Mouse (Mus musculus) liver, embryonic 14.5 days (tissue): Measurements from ENCODE around the gene Pigk. TPM values are rescaled to one million over a fixed set of nuclear protein-coding genes. Genes with fewer than 3 reads are reported as not detected.

Experiments
- ATAC-seq: fragments of 200-750 bp; cut with Nextera tagmentation; 2 replicates; pipeline ENCODE4 v1.8.0; 2017; ENCODE audit warnings: moderate number of reproducible peaks, mild to moderate bottlenecking, moderate library complexity; ENCODE audit not compliant: insufficient read depth
- DNase-seq, 3 experiments: peaks; one replicate each; pipeline ENCODE4 v3.0.0-alpha.2; 2012 to 2013; ENCODE audit warnings: low read depth in 3 of 3, low spot score in 3 of 3
- H3K27ac ChIP-seq: fragments of 300-500 bp; sonication (generic); 2 replicates; pipeline ENCODE4 v1.5.1; 2014; ENCODE audit warnings: moderate library complexity, mild to moderate bottlenecking, control low read depth, inconsistent platforms
- H3K27me3 ChIP-seq: fragments of 300-500 bp; sonication (generic); 2 replicates; pipeline ENCODE4 v1.6.1; 2014; ENCODE audit warnings: mild to moderate bottlenecking, low read length, moderate library complexity; ENCODE audit not compliant: control insufficient read depth, insufficient read depth
- H3K36me3 ChIP-seq: fragments of 300-500 bp; sonication (generic); replicated peaks from 2 replicates; pipeline ENCODE4 v1.6.1; 2014; ENCODE audit warnings: low read depth; ENCODE audit not compliant: control insufficient read depth, insufficient read depth
- H3K4me1 ChIP-seq, 2 experiments: fragments of 200-500 bp in 1 of 2; fragments of 300-500 bp in 1 of 2; sonication (generic) in 1 of 2; replicated peaks; 2 replicates each; pipeline ENCODE4 v1.6.1; 2012 to 2014; ENCODE audit warnings: antibody characterized with exemption in 1 of 2, inconsistent platforms in 1 of 2, low read length in 1 of 2; ENCODE audit not compliant: control insufficient read depth in 2 of 2, insufficient read depth in 2 of 2
- H3K4me2 ChIP-seq: fragments of 300-500 bp; sonication (generic); 2 replicates; pipeline ENCODE4 v1.6.1; 2014; ENCODE audit warnings: low read depth, mild to moderate bottlenecking, control low read depth, moderate library complexity
- H3K4me3 ChIP-seq, 2 experiments: fragments of 200-500 bp in 1 of 2; fragments of 300-500 bp in 1 of 2; sonication (generic) in 1 of 2; 2 replicates each; pipeline ENCODE4 v1.5.1; 2012 to 2014; ENCODE audit warnings: low read depth in 2 of 2, low read length in 2 of 2, mild to moderate bottlenecking in 2 of 2, control low read depth in 1 of 2, inconsistent platforms in 1 of 2, moderate library complexity in 1 of 2; ENCODE audit not compliant: insufficient read depth in 1 of 2
- H3K9ac ChIP-seq: fragments of 300-500 bp; sonication (generic); replicated peaks from 2 replicates; pipeline ENCODE4 v1.6.1; 2014; ENCODE audit warnings: mild to moderate bottlenecking, control low read depth, moderate library complexity
- H3K9me3 ChIP-seq: fragments of 300-500 bp; sonication (generic); 2 replicates; pipeline ENCODE4 v1.6.1; 2016; ENCODE audit warnings: low read length, mixed read lengths; ENCODE audit not compliant: control insufficient read depth
- CTCF ChIP-seq: IDR thresholded peaks from 2 replicates; pipeline ENCODE4 v1.5.1; 2016; ENCODE audit warnings: antibody characterized with exemption, low read depth, control low read depth
- EP300 ChIP-seq: IDR thresholded peaks from 2 replicates; pipeline ENCODE4 v1.6.1; 2016; ENCODE audit warnings: antibody characterized with exemption, low read depth
- WGBS: fragments of 180-500 bp; shearing (Covaris S2); extraction: QIAGEN DNeasy Blood & Tissue Kit; methylation state at CpG from one replicate; pipeline ENCODE4 v1.1.7; 2014; ENCODE audit not compliant: insufficient replicate concordance; 5-methylcytosine and 5-hydroxymethylcytosine counted together
- polyA plus RNA-seq, 2 experiments: library from polyadenylated mRNA; depleted of rRNA in 1 of 2; stranded (reverse) in 1 of 2; unstranded in 1 of 2; fragments of >200 nt; fragmentation: Nextera tagmentation in 1 of 2; extraction: Ambion mirVana in 1 of 2; gene quantifications; 2 replicates each; pipeline versions ENCODE4 v1.2.1 to v1.2.3; 2012 to 2014

Pigk gene
- polyA plus RNA-seq, 2 experiments: 7.9 to 23.3 TPM

- no peak for TF ChIP-seq EP300
- no peak for TF ChIP-seq CTCF
- Histone ChIP-seq H3K4me1 (no peaks in the 10 kb centered on the region; a peak in 1 of 4 replicates), H3K9ac (no peak overlapping the region), H3K36me3 (no peaks in the 10 kb centered on the region), H3K4me2 (no peak overlapping the region), H3K27me3 (no peaks in the 10 kb centered on the region), H3K4me3 (no peak overlapping the region), H3K27ac (no peak overlapping the region), H3K9me3 (no peaks in the 10 kb centered on the region)
- DNase-seq (no peak), ATAC-seq (no peak)
Measured at GRCm38 (mm10) chr3:152886749-152887148, 172.8 kb downstream of the Pigk start.

DNA sequence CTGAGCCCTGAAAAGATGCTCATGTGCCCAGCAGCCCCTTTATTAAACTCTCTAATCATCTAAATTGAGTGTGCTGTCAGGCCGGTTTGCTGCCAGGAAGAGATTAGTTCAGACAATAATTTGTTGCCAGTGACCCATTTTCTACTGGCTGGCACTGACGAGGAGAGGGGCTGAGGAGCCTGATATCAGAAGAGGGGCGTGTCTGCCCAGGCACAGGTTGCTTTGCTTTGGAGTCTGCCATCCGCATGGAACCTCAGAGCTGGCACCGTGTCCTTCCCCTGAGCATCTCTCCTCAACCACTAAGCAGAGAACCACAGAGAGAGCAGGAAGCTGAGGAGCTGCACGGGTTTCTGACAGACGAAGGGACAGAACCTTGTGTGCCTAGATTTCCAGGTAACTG lies 174.2 kb downstream of the Pigk start:
- no peak overlapping the region for H3K9ac ChIP-seq
- H3K9me3 ChIP-seq: no peaks in the 10 kb centered on the region
- H3K27me3 ChIP-seq: no peaks in the 10 kb centered on the region
- H3K36me3 ChIP-seq: no peaks in the 10 kb centered on the region
- H3K27ac ChIP-seq: no peak overlapping the region
- no peak for ATAC-seq
- no peak for DNase-seq
- no peaks in the 10 kb centered on the region; a peak in 1 of 4 replicates for H3K4me1 ChIP-seq
- H3K4me3 ChIP-seq: no peak overlapping the region
- H3K4me2 ChIP-seq: no peak overlapping the region
- TF ChIP-seq EP300: no peak
- no peak for TF ChIP-seq CTCF
- WGBS: 36% methylated on average over 7 of the region's 7 CpGs

DNA sequence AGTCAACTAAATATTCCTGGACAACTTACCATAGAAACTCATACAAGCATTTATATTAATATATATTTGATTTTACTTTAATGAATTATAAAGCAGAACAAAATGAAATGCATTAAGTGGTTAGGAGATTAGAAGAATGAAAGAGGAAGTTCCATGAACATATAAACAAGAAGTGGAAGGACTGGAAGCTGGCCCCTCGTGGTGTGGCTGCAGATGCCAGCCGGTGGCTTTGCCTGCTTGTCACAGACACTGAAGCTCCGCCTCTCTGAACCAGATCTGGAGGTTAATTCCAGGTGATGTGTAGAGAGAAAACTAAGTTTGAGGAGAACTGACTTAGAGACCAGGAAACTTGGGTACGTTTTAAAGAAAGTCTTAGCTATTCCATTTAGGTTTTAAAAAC lies 181.0 kb downstream of the Pigk start:
- WGBS: 6% methylated on average over 4 of the region's 4 CpGs
- H3K4me1 ChIP-seq: 0 out of 4 replicates have a peak, but pooled peaks cover 0 to 1% of the 10 kb centered on the region in 2 experiments
- H3K9me3 ChIP-seq: no peaks in the 10 kb centered on the region
- no peak overlapping the region for H3K4me3 ChIP-seq
- H3K9ac ChIP-seq: no peak overlapping the region
- H3K27ac ChIP-seq: no peak overlapping the region
- H3K27me3 ChIP-seq: no peaks in the 10 kb centered on the region
- ATAC-seq (no peak), DNase-seq (no peak)
- TF ChIP-seq CTCF (no peak), EP300 (no peak)
- H3K36me3 ChIP-seq: no peaks in the 10 kb centered on the region
- H3K4me2 ChIP-seq: no peak overlapping the region

- ATAC-seq: no peak
- no peak for TF ChIP-seq EP300
- no peak for TF ChIP-seq CTCF
- no peak overlapping the region for H3K27ac ChIP-seq
- DNase-seq: no peak
- 58% methylated on average over 3 of the region's 3 CpGs for WGBS
- 0 out of 4 replicates have a peak, but pooled peaks cover 0 to 1% of the 10 kb centered on the region in 2 experiments for H3K4me1 ChIP-seq
- H3K36me3 ChIP-seq: no peaks in the 10 kb centered on the region
- H3K4me3 ChIP-seq: no peak overlapping the region
- no peaks in the 10 kb centered on the region for H3K9me3 ChIP-seq
- H3K27me3 ChIP-seq: no peaks in the 10 kb centered on the region
- H3K4me2 ChIP-seq: no peak overlapping the region
- H3K9ac ChIP-seq: no peak overlapping the region
Measured at GRCm38 (mm10) chr3:152896111-152896510, 182.2 kb downstream of the Pigk start.

DNA sequence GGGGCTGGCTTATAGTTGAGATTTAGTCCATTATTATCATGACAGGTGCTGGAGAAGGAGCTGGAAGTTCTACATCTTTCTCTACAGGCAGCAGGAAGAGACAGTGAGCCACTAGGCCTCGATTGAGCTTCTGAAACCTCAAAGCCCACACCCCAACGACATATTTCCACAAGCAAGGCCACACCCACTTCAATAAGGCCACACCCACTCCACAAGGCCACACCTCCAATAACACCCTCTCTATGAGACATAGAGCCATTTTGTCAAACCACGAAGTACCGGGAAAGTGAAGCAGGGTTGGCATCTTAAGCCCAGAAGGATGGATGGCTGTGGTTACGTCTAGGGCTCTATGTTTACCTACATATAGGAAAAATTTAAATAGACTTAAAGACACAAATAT lies 183.3 kb downstream of the Pigk start:
- H3K4me1 ChIP-seq: 0 out of 4 replicates have a peak, but pooled peaks cover 0 to 1% of the 10 kb centered on the region in 2 experiments
- H3K27ac ChIP-seq: no peak overlapping the region
- H3K9ac ChIP-seq: no peak overlapping the region
- H3K27me3 ChIP-seq: no peaks in the 10 kb centered on the region
- WGBS: 49% methylated on average over 5 of the region's 5 CpGs
- H3K4me2 ChIP-seq: no peak overlapping the region
- no peak overlapping the region for H3K4me3 ChIP-seq
- H3K9me3 ChIP-seq: no peaks in the 10 kb centered on the region
- ATAC-seq (no peak), DNase-seq (no peak)
- H3K36me3 ChIP-seq: no peaks in the 10 kb centered on the region
- TF ChIP-seq EP300: no peak
- TF ChIP-seq CTCF: no peak
